Mouse (Mus musculus) myocyte (in vitro differentiated cells): ENCODE data around the gene Ciao2b.

Experiments used
- E2F4 ChIP-seq: IDR thresholded peaks from one replicate; pipeline ENCODE4 v1.6.1; 2011; ENCODE audit warnings: mild to moderate bottlenecking, control low read depth, moderate library complexity; ENCODE audit not compliant: insufficient read depth
- MYOD1 ChIP-seq, 3 experiments: IDR thresholded peaks; one replicate each; pipeline ENCODE4 v1.6.1; 2011; ENCODE audit warnings: control low read depth in 2 of 3, low read depth in 2 of 3, mild to moderate bottlenecking in 2 of 3, moderate library complexity in 1 of 3; ENCODE audit not compliant: insufficient read length in 2 of 3, control insufficient read depth in 1 of 3
- POLR2A ChIP-seq: IDR thresholded peaks from one replicate; pipeline ENCODE4 v1.6.1; 2011; ENCODE audit warnings: low read depth, mild to moderate bottlenecking, control low read depth, moderate library complexity; ENCODE audit not compliant: insufficient read length
- POLR2AphosphoS2 ChIP-seq: IDR thresholded peaks from one replicate; pipeline ENCODE4 v1.6.1; 2011; ENCODE audit warnings: low read depth, control low read depth; ENCODE audit not compliant: insufficient read length
- USF1 ChIP-seq: IDR thresholded peaks from one replicate; pipeline ENCODE4 v1.6.1; 2011; ENCODE audit warnings: low read depth, mild to moderate bottlenecking, control low read depth, moderate library complexity

DNA sequence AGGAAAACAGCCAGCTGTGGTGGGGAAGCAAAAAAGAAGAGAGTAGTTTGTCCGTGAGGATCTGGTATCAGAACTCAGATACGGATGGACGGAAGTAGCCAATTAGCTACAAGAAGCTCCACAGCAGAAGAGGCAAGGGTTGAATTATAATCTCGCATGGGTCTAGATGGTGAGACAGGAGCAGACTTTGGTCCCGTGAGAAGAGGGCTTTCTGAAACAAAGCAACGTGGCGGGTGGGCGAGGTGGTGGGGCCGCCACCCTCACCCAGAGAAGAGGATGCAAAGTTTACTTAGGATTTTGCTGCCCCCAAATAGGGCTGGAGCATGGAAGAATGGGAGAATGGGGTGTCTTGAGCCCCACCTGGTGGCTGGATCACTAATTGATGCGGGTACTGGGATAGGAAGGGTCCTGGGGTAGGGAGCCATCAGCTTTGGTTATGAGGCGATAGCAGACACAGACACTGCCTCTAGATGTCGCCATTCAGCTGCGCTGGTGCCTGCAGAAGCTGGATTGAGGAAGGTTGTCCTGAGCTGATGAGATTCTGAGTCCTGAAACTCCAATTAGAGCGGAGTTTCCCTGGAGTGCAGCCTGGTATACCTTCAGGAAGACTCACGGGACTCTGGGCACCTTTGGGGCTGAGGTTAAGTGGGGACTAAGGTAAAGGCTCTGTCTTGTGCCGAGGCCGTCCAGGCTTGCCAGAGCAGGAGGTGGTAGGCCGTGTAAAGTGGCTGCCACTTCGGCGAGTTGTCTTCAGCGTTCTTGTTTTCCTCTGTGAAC, 39.1 kb downstream of the Ciao2b start:
- no peak for TF ChIP-seq MYOD1 (IDR thresholded peaks at IDR 0.05; ENCODE audit: control insufficient read depth in 1 of 3, insufficient read length in 2 of 3, low read depth in 2 of 3)
- TF ChIP-seq POLR2A, result no peak
- TF ChIP-seq POLR2AphosphoS2, result no peak
- no peak for TF ChIP-seq E2F4
- no peak for TF ChIP-seq USF1
